Mouse (Mus musculus) bone marrow, adult 2 months (tissue): ENCODE data around the gene Chpf.

Experiments used
- CTCF ChIP-seq: fragments of 200-500 bp; IDR thresholded peaks from 2 replicates; pipeline ENCODE4 v1.5.1; 2011; ENCODE audit warnings: low read length, control low read depth; ENCODE audit not compliant: control insufficient read depth, insufficient read depth
- POLR2A ChIP-seq: fragments of 200-500 bp; IDR thresholded peaks from 2 replicates; pipeline ENCODE4 v1.6.1; 2011; ENCODE audit warnings: low read depth, mild to moderate bottlenecking, control low read depth, low read length, borderline replicate concordance; ENCODE audit not compliant: control insufficient read depth

- TF ChIP-seq CTCF (no peak), POLR2A (no peak)
These were observed 31.6 kb downstream of the Chpf start for GRCm38 (mm10) chr1:75447265-75448051.
